9 mouse cellular contexts compared by ENCODE assay signal in genomic region chr4:137698076-137698985, GRCm38 (mm10). TPM values are rescaled to one million over a fixed set of nuclear protein-coding genes. Genes with fewer than 3 reads are reported as not detected.
DNase-seq lines count a peak whose midpoint lies in the region; ATAC-seq and TF ChIP-seq lines count a peak whose summit lies in the region.
"Had no signal": no experiment of that assay in that cellular context is flagged by ENCODE, and none has a peak within 500 bp of the region (broad histone marks: within the 10 kb centered on the region; RNA-seq: fewer than 3 reads in every experiment).

No protein-coding gene starts in this region.

- H3K36me3 ChIP-seq in midbrain, embryonic 16.5 days (ENCODE audit: control insufficient read depth, insufficient read depth, low read length), result no peaks in the 10 kb centered on the region
- H3K36me3 ChIP-seq in midbrain, embryonic 15.5 days (replicated peaks), result no peaks in the 10 kb centered on the region
- H3K36me3 ChIP-seq in hindbrain, embryonic 12.5 days, result no peaks in the 10 kb centered on the region
- H3K36me3 ChIP-seq in small intestine, adult 2 months (ENCODE audit: control insufficient read depth, insufficient read depth, low read length), result no peaks in the 10 kb centered on the region

- no peak overlapping the region for H3K9ac ChIP-seq in midbrain, embryonic 16.5 days (ENCODE audit: low read depth, low read length)
- no peak overlapping the region for H3K9ac ChIP-seq in midbrain, embryonic 15.5 days
- no peak overlapping the region for H3K9ac ChIP-seq in hindbrain, embryonic 12.5 days

- no peak for TF ChIP-seq CTCF in small intestine, adult 2 months (IDR thresholded peaks at IDR 0.05; ENCODE audit: extremely low read depth, insufficient read length, insufficient replicate concordance, low read depth, low read length)

- no peak overlapping the region for H3K4me2 ChIP-seq in midbrain, embryonic 16.5 days (ENCODE audit: low read length)
- H3K4me2 ChIP-seq in midbrain, embryonic 15.5 days, result no peak overlapping the region
- no peak overlapping the region for H3K4me2 ChIP-seq in hindbrain, embryonic 12.5 days (replicated peaks)

- WGBS in midbrain, embryonic 16.5 days, result 78% methylated on average over 7 of the region's 7 CpGs
- WGBS in midbrain, embryonic 15.5 days, result 79% methylated on average over 7 of the region's 7 CpGs
- WGBS in hindbrain, embryonic 12.5 days, result 89% methylated on average over 7 of the region's 7 CpGs
- 39% methylated on average over 7 of the region's 7 CpGs for WGBS in small intestine, adult 2 months

- H3K9me3 ChIP-seq in midbrain, embryonic 16.5 days (replicated peaks; ENCODE audit: control insufficient read depth, low read length, poor library complexity, severe bottlenecking), result no peaks in the 10 kb centered on the region
- H3K9me3 ChIP-seq in midbrain, embryonic 15.5 days, result no peaks in the 10 kb centered on the region
- H3K9me3 ChIP-seq in hindbrain, embryonic 12.5 days (replicated peaks), result no peaks in the 10 kb centered on the region

- H3K27me3 ChIP-seq in midbrain, embryonic 16.5 days (ENCODE audit: control insufficient read depth, insufficient read depth, low read depth, low read length), result no peaks in the 10 kb centered on the region
- H3K27me3 ChIP-seq in midbrain, embryonic 15.5 days (replicated peaks), result no peaks in the 10 kb centered on the region
- no peaks in the 10 kb centered on the region for H3K27me3 ChIP-seq in hindbrain, embryonic 12.5 days
- no peaks in the 10 kb centered on the region for H3K27me3 ChIP-seq in small intestine, adult 2 months (ENCODE audit: control insufficient read depth, insufficient read depth, low read length)

- no peak overlapping the region for H3K4me3 ChIP-seq in midbrain, embryonic 16.5 days (ENCODE audit: low read depth, low read length)
- H3K4me3 ChIP-seq in midbrain, embryonic 15.5 days, result no peak overlapping the region
- H3K4me3 ChIP-seq in hindbrain, embryonic 12.5 days, result no peak overlapping the region
- H3K4me3 ChIP-seq in small intestine, adult 2 months (ENCODE audit: low read depth, low read length), result no peak overlapping the region

- no peak for TF ChIP-seq POLR2A in small intestine, adult 2 months (IDR thresholded peaks at IDR 0.05; ENCODE audit: low read depth, low read length)

- peaks cover 9% of the 10 kb centered on the region for H3K4me1 ChIP-seq in midbrain, embryonic 16.5 days (ENCODE audit: control insufficient read depth, insufficient read depth, low read length)
- peaks cover 25% of the 10 kb centered on the region for H3K4me1 ChIP-seq in midbrain, embryonic 15.5 days
- H3K4me1 ChIP-seq in hindbrain, embryonic 12.5 days, result peaks cover 32% of the 10 kb centered on the region
- peaks cover 5% of the 10 kb centered on the region; the same call in 1 of the 2 replicates for H3K4me1 ChIP-seq in small intestine, adult 2 months (ENCODE audit: control insufficient read depth, insufficient read depth, insufficient read length, low read length)

- no peak for ATAC-seq in midbrain, embryonic 16.5 days
- ATAC-seq in midbrain, embryonic 15.5 days (replicated peaks), result no peak
- ATAC-seq in hindbrain, embryonic 12.5 days (ENCODE audit: low FRiP score), result 0 out of 2 replicates have a peak, but pooled peaks have one; percentile 50

- H3K27ac ChIP-seq in midbrain, embryonic 16.5 days (ENCODE audit: low read length), result peak overlapping the region; percentile 12; the same call in 1 of the 2 replicates
- H3K27ac ChIP-seq in midbrain, embryonic 15.5 days, result no peak overlapping the region
- no peak overlapping the region for H3K27ac ChIP-seq in hindbrain, embryonic 12.5 days
- H3K27ac ChIP-seq in small intestine, adult 2 months (ENCODE audit: insufficient read depth, low read depth, low read length), result peak overlapping the region; percentile 3

- DNase-seq in kidney, postnatal 36 days, result peak; percentile 69 to 76
- DNase-seq in ovary, postnatal 10 days (ENCODE audit: low spot score), result no peak
- DNase-seq in ovary, postnatal 36 days (ENCODE audit: low spot score), result no peak
- no peak for DNase-seq in layer of hippocampus, postnatal 10 days (ENCODE audit: low spot score in 2 of 2)
- DNase-seq: midbrain, embryonic 14.5 days had no signal

RNA-seq across cellular contexts. Expression of gene Rap1gap, which starts 33.8 kb away (rescaled TPM):
- polyA plus RNA-seq in midbrain, embryonic 16.5 days (2015; fragmentation: Nextera tagmentation; extraction: Ambion mirVana), result 83.0 and 105 TPM in 2 replicates
- polyA plus RNA-seq in midbrain, embryonic 15.5 days (2015; fragmentation: Nextera tagmentation; extraction: Ambion mirVana), result 85.7 and 88.1 TPM in 2 replicates
- polyA plus RNA-seq in hindbrain, embryonic 12.5 days (2016; fragmentation: Nextera tagmentation; extraction: Ambion mirVana), result 17.1 and 19.8 TPM in 2 replicates
- polyA plus RNA-seq in small intestine, adult 2 months (2012; rRNA removed), result 48.4 and 141 TPM in 2 replicates
- total RNA-seq in layer of hippocampus, postnatal 10 days (2021), result 100 to 1,000 TPM; 206 to 220 TPM

Comparison
In these comparisons a context has a peak if more than half of its experiments do, and no peak if none do; other contexts are left out.
1. H3K27ac ChIP-seq: peak in midbrain, embryonic 16.5 days (single experiment) and small intestine, adult 2 months (single experiment); none in midbrain, embryonic 15.5 days (single experiment) and hindbrain, embryonic 12.5 days (single experiment).
2. DNase-seq: peak in kidney, postnatal 36 days (2 of 2); none in ovary, postnatal 10 days (single experiment), ovary, postnatal 36 days (single experiment) and layer of hippocampus, postnatal 10 days (0 of 2).